Mouse (Mus musculus) WW6 (cell line): ENCODE results near the gene Ly6g6c.
A peak's percentile ranks its signal among the peaks of the same experiment; 100 is the strongest.

Experiments used
- DNase-seq: peaks from one replicate; pipeline ENCODE4 v3.0.0-alpha.2; 2013; ENCODE audit warnings: low read depth, low spot score

Ly6g6c gene

DNA sequence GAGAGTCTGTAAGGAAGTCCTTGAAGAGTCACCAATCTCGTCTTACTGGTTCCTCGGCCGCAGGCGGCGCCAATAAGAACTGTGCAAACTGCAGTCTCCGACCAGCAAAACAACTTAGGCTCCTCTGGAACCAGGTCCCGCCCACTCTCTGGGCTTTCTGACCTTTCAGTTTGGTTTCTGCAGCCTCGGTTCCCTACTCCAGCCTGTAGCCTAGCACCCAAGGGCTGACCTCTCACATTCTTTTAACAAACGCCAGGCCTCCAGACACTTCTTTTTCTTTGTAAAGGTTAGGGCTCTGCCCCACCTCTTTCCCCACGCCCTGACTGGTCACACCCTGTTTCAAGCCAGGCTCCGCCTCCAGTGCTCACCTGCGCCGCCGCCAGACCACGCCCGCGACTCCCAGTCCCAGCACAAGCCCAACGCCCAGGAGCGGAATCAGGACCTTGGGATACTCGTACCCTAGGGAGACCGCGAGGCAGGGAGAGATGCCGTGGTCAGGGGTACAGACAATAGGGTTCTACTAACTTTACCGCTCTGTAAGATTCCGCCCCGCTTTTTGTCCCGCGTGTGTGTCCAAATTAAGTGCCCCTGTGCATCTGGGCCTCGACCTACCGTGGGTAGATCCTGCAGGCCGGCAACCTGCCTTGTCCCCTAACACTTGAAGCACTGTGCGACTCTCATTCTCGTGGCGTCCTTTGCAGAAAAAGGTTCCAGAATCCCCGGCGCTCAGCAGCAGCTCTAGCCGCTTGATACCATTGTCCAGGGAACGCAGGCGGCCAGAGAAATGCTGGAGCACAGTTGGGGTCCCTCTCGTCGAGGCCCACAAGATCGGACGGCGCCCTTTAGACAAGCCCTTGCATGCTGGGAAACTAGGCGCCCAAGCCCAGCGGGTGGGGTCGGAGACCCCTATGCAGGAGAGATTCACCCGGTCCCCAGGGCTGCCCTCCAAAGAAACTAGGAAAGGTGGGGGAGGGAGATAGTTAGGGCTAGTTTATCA is at the start of gene Ly6g6c:
Gene Ly6g6c, plus strand, starts transcription at position 438 of the 997 bp plus-strand sequence.
- peak; percentile 56 for DNase-seq

DNA sequence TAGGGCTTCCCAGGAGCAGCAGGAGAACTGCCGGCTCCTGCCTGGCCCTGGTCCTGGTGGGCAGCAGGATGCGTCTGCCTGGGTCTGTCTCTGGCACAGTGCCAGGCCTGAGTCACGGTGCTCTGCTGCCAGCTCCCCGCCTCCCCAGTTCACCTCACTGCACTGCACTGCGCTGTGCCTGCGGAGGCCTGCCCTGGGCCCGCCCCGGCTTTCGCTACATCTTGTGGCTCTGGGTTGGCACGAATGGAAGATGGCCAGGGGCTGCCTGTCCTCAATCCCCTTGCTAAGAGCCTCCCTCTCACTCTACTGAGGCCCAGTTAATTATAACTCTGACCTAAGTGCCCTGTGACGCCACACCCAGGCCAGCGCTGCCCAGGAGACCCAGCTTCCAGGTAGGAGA is 48.8 kb upstream of the Ly6g6c start, which contains the start of gene Vwa7:
Gene Vwa7, plus strand, starts transcription at position 204 of the 400 bp plus-strand sequence.
- DNase-seq = no peak

DNA sequence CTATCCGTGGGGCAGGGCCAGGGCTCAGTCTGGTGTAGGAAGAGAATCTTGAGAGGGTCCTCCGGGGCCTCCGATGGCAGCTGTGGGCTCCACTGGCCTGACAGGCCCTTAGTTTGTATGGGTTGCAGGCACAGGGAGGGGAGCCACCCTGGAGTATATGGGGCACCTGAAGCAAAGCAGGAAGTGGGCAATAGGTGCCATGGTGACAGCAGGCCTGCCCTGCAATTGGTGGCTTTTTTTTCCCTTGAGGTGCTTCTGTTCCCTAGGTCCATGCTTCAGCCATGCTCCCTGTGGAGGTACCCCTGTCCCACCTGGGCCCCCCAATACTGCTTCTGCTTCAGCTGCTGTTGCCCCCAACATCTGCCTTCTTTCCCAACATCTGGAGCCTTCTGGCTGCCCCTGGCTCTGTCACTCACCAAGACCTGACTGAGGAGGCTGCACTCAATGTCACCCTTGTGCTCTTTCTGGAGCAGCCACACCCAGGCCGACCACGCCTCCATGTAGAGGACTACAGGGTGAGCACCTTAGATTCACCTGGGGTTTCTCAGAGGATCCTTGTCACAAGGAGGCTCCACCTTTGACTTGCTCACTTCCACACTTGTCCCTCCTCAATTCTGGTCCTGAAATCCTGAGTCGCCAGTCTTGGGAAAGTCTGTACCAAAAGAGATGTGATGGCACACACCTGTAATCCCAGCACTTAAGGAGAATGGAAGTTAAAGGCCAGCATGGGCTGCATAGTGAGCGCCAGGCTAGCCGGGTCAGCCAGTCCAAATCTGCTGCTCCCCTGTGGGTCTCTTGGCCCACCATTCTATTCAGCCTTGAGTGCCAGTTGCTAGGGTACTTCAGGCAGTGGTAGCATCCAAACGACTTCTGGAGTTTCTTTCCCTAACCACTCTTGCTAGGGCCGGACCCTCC is 48.1 kb upstream of the Ly6g6c start:
- no peak for DNase-seq

DNA sequence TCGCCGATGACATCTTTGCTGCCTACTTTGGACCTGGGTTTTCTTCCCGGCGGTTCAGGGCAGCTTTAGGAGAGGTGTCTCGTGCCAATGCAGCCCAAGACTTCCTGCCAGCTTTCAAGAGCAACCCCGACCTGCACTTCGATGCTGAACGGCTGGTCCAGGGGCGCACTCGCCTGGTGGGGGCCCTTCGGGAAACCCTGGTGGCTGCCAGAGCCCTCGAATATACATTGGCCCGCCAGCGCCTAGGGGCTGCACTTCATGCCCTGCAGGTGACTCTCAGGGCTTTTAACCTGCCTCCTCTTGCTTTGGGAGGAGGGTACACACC is 47.5 kb upstream of the Ly6g6c start:
- DNase-seq = no peak

DNA sequence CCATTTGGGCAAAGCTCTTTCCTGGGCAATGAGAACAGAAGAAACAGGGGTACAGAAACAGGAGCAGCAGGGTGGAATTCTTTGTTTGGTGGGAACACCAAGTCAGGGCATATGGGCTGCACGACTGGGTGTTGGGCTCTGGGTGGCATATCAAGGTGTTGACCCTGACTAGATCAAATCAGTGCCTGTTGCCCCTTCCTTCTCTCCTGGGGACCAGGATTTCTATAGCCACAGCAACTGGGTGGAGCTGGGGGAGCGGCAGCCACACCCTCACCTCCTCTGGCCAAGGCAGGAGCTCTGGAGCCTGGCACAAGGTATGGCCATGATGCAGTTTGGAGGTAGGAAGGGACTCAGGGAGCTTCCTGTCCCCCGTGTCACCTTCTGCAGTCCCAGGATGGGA is 47.0 kb upstream of the Ly6g6c start:
- no peak for DNase-seq

DNA sequence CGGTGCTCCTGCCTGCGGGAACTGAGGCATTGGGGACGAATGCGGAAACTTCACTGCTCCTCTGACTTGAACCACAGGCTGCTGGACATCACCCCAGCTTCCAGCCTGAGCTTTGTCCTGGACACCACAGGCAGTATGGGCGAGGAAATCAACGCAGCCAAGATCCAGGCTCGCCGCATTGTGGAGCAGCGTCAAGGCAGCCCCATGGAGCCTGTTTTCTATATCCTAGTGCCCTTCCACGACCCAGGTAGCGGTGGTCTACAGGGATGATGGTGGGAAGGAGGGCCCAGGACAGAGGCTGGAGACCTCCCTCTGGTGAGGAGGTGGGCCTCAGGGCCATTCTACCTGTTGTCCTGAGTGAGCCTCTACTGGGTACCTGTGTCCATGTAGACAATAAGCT is 45.3 kb upstream of the Ly6g6c start:
- no peak for DNase-seq

DNA sequence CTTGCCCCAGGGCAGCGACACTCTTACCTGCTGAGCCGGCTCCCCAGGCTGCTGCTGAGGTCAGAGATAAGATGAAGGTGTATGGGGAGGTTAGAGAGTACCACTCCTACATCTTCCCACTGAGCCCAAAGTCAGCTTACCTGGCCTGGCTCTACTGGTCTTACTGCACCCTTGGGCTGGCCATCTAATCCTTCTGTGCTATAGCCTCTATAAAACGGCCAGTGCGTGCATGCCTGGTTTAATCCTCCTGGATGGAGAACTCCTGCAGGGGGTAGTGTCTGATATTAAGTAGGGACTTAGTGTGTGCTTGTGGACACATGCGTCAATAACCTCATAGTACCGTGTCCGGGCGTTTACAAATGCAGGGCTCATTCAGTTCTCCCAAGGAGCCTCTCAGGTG is 44.6 kb upstream of the Ly6g6c start:
- no peak for DNase-seq

DNA sequence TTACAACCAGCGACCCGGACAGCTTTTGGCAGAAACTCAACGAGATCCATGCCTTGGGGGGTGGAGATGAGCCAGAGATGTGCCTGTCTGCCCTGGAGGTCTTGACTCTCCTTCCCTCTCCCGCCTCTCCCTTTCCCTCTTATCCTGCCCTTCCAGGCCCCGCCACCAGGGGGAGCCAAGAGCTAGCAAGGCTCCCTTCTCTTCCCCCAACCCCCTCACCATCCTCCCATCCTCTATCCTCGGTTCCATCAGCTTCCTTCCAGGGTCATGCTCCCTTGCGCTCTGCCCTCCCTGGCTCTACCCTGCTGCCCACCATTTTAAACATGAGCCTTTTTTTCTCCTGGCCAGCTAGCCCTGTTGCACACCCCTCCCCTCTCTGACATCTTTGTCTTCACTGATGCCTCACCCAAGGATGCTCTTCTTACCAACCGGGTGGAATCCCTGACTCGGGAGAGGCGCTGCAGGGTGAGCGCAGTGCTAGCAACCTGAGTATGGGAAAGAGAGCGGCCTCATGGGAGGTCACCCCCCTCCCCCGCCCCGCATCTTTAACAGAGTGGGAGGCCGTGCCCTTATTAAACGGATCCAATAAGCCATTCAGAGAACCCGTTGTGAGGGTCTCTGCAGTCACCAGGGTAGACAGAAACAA is 43.9 kb upstream of the Ly6g6c start:
- DNase-seq = peak; percentile 43

DNA sequence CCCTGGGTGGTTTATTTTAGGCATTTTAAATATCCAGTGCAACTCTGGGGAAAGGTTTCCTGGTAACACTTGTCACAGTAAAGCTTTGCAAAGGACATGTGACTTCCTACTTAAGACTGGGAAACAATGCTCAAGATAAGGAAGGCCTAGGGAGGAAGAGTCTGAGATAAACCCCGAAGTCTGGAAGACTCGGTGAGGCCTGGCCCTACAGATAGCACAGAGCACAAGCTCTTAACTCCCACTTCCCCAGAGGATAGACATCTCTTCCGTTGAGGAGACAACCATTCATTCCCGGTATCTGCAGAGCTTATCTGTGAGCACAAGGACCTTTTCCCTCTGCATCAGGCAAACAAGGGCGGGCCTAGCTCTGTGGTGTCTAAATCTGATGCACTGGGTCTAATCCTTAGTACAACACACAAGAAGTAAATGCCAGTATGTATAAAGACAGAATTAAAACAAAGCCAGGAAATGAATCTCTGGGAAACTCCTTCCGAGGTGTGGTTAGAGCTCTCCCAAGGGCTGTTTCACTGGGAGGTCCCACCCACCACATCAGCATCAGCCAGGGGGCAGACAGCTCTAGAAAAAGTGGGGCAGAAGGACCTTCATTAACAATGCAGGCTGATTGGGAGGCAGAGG is 43.2 kb upstream of the Ly6g6c start:
- DNase-seq = no peak

DNA sequence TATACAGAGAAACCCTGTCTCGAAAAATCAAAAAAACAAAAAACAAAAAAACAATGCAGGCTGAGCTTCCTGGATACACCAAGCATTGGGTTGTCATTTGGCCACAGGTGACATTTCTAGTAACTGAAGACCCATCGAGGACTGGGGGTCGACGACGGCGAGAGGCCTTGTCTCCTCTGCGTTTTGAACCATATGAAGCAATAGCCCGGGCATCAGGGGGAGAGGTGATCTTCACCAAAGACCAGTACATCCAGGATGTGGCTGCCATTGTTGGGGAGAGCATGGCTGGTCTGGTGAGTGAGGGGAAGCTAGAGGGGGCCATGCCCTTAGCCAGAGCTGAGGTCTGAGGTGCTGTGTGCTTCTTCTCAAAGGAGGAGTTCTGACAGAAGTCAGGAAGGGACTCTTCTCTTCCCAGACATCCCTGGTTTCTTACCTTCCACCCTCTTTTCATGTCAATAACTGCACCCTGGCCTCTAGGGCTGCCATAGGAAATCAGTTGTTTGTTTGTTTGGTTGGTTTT is 42.6 kb upstream of the Ly6g6c start:
- no peak for DNase-seq

DNA sequence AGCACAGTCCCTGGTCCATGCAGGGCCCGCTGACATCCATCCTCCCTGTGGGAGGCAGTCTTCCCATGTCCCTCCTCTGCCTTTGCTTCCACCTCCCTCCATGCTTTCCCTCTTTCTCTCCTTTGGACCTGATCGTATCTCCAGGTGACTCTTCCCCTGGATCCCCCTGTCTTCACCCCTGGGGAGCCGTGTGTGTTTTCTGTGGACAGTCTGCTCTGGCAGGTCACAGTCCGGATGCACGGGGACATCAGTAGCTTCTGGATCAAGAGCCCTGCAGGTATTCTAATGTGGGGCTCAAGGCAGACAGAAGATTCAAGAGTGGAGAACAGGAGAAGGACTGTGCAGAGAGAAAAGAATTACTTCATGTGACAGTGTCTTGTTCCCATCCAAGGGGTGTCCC is 42.0 kb upstream of the Ly6g6c start:
- no peak for DNase-seq

DNA sequence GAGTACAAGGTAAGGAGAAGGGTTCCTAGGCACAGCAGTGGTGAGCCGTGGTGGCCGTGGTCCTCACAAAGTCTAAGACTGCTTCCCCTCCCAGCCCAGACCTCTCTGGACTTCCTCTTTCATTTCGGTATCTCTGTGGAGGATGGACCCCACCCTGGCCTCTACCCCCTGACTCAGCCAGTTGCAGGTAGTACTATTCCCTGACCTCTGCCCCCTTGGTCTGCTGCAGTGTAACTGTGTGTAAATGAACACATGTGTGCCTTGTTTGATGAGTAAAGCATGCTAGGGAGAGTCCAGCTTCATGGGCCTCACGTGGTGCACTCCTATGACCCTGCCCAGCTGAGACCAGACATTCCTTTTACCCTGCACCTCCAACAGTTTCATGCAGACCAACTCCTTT is 41.4 kb upstream of the Ly6g6c start:
- no peak for DNase-seq

DNA sequence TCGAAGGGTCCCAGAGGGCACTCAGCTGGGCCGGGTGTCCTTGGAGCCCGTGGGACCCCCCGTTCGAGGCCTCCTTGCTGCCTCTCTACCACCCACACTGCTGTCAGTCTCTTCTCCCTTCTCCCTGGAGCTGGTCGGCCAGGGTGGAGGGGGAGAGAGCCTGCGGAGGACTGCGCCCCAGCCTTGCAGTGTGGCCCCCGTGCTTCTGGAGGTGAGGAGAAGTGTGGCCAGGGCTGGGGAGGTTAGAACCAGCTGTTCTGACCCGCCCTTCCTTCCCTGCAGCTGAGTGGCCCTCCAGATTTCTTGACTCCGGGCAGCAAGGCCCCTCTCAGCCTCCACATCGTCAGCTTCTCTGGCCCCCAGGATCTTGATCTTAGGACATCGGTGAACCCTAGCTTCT is 40.9 kb upstream of the Ly6g6c start:
- no peak for DNase-seq

DNA sequence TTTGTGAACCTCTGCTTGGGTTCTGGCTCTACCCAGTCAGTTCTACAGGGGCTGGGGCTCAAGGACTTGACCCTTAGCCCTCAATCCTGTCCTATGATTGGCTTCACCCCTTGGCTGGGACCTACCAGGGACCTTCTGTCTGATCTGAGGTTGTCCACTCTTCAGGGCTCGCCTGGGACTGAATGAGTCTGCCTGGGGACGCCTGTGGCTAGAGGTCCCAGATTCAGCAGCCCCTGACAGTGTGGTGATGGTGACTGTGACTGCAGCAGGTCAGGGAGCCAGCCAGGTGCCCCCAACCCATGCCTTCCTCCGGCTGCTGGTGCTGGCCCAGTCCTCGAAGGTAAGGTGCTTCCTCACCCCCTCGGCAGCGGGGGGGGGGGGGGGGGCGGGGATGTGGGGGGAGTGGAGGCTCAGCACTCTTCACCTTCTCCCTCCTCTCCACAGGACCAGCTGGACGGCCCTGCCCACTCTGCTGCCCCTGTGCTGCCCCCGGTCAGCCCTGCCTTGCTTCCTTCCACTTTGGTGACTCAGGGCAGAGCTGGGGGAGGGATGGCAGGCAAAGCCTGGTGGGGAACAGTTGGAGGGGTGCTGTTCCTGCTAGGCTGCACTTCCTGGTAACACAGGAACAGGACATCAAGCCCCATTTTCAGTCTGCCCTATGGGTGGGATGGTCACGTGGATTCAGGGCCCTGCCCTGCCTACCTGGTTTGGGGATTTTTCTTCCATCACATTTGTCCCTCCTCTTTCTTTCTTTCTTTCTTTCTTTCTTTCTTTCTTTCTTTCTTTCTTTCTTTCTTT is 40.3 kb upstream of the Ly6g6c start:
- no peak for DNase-seq

DNA sequence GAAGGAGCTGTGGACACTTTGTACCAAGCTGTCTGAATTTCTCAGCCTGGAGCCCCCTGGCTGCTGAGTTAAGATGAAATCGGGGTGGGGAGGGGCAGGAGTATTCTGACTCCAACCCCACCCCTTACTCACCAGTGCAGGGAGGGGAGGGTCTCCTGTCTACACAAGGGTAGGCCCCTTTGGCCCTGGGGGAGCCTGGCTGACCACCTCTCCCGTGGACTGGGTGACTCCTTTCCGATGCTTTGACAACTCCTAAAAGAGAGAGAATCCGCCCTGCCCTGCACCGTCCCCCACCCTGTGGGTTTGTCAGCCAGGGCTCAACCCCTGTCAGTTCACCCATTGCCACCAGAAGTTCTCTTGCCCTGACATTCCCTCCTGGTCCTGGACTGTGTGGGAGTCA is 39.0 kb upstream of the Ly6g6c start:
- no peak for DNase-seq

DNA sequence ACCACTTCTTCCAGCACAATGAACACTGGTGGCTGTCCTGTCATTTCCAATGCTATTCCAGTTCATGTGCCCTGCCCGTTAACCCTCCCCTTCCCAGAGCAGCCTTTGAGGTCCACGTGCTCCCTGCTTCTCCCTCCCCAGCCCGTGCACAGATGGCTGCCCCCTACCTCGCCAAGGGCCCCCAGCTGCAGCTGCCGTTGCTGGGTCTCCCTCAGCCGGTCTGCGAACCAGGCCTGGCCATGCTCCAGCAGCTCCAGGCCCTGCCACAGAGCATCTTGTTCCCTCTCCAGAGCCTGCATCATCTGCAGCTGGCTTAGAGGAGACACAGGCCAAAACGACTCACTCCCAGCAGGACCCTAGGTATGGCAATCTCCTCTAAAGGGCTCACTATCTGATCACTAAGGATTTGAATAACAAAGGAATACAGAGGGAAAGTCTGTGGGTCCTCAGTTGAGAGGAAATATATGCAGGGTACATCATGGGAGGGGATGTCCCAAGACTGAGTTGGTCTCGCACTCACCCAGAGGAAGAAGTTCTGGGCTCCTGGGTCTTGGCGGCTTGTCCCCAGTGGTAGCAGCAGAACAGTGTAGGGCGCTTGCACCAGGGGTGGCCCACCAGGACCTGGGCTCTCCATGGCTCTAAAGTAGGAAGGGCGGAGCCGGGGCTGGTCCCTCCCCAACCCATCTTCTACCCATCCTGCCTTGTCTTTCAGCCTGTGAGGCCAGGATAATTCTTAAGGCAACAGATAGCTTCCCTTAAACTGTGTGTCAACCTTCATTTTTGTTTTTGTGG is 37.7 kb upstream of the Ly6g6c start, which contains the start of gene Sapcd1:
Gene Sapcd1, minus strand, starts transcription at position 740 of the 792 bp plus-strand sequence.
- no peak for DNase-seq

DNA sequence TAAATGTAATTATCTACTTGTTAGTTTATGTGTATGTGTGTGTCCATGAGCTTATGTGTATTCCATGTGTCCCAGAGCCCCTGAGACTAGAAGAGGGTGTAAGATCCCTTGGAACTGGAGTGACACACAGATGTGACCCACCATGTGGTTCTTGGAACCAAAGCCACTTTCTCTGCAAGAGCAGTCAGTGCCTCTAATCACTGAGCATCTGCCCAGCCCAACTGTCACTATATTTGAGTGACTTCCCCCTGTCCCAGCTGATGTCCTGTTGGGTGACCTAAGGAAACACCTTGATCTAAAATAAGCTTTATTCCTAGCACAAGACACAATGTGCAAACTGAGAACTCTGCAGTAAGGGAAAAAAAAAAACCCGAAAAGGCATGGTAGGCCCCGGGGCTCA is 36.9 kb upstream of the Ly6g6c start:
- no peak for DNase-seq

DNA sequence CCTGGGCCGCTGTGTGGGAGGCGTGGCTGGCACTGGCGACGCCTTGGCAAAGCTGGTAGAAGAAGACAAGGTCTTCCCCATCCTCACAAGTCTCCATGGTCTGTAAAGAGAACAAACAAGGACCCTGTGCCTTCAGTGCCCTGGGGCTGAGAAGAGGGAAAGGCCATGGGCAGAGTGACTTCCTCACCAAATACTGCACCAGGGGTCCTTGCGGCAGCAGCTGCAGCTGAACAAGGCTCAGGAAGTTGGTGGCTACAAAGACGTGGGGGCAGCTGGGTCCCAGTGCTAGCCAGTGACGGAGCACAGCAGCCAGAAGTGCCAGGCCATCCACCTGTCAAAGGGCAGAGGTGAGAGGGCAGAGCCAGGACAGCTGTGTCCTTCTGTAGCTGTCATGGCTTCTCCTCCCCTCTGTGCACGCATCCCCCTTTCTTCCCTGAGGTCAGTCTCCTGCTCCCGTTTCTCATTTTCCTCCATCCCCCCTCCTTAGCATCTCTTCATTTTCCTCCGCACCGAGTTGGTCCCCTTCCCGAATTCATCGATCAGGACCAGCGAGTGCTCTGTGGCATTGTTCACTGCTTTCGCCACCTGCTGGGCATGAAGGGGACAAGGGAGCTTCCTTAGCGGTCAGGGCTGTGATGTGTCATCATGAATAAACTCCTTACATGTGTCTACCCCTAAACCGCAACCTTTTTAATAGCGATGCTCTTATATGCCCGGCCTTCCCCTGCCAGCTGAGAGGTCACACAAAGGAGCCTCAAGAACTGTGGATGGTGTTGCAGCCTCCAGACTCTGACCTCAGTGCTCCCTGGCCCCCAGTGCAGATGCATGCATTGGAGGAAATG is 35.3 kb upstream of the Ly6g6c start:
- no peak for DNase-seq

DNA sequence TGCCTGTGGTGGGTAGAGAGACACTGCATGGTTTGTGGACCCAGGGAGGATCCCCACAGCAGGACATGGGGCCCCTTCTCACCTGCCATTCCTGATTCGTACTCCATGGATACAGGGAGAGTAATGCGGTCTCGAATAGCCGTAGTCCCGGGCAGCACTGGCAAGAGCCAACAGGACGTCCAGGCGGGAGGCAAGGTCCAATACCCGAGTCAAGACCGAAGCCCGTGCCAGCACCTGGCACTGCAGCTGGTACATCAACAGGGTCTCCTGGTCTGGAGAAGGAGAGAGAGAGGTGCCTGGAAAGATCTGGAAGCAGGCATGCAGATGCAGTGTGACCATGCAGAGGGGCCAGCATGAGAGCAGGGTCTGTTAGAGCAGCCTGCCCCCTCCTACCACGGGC is 33.9 kb upstream of the Ly6g6c start:
- DNase-seq = no peak
